Mouse (Mus musculus): ENCODE measurements around the gene Slc7a8. TPM values are rescaled to one million over a fixed set of nuclear protein-coding genes. Genes with fewer than 3 reads are reported as not detected.
A peak's percentile ranks its signal among the peaks of the same experiment; 100 is the strongest.

Slc7a8 gene
- total and polyA plus RNA-seq, 2 experiments from 2014 or later = 13.3 to 14.5 TPM

- H3K27ac ChIP-seq (ENCODE audit: low read depth, low read length) = no peak overlapping the region
- H3K9me3 ChIP-seq (ENCODE audit: low read length) = no peaks in the 10 kb centered on the region
- no peaks in the 10 kb centered on the region for H3K27me3 ChIP-seq (ENCODE audit: insufficient read depth, low read length)
- H3K4me1 ChIP-seq (ENCODE audit: insufficient read depth) = no peaks in the 10 kb centered on the region
- no peak overlapping the region for H3K4me3 ChIP-seq (ENCODE audit: low read depth, low read length)
- WGBS = 53% methylated on average over 13 of the region's 13 CpGs
- DNase-seq (peak; percentile 31), ATAC-seq (peak; percentile 86)
- no peak for TF ChIP-seq CTCF (IDR thresholded peaks at IDR 0.05; ENCODE audit: low read depth)
- no peak overlapping the region for H3K9ac ChIP-seq
- peaks cover 20% of the 10 kb centered on the region for H3K36me3 ChIP-seq (ENCODE audit: insufficient read depth)
- H3K4me2 ChIP-seq (ENCODE audit: low read depth) = no peak overlapping the region
These were observed 52.7 kb downstream of the Slc7a8 start for GRCm38 (mm10) chr14:54728823-54729653.

GRCm38 (mm10) chr14:54727565-54727964, 54.2 kb downstream of the Slc7a8 start:
- no peaks in the 10 kb centered on the region for H3K27me3 ChIP-seq (ENCODE audit: insufficient read depth, low read length)
- ATAC-seq = no peak
- no peak overlapping the region for H3K4me3 ChIP-seq (ENCODE audit: low read depth, low read length)
- H3K36me3 ChIP-seq (ENCODE audit: insufficient read depth) = peaks cover 27% of the 10 kb centered on the region
- no peak overlapping the region for H3K27ac ChIP-seq (ENCODE audit: low read depth, low read length)
- no peak for TF ChIP-seq CTCF (IDR thresholded peaks at IDR 0.05; ENCODE audit: low read depth)
- no peaks in the 10 kb centered on the region for H3K4me1 ChIP-seq (ENCODE audit: insufficient read depth)
- no peak overlapping the region for H3K9ac ChIP-seq
- no peak for DNase-seq
- no peak overlapping the region for H3K4me2 ChIP-seq (ENCODE audit: low read depth)
- H3K9me3 ChIP-seq (ENCODE audit: low read length) = no peaks in the 10 kb centered on the region
- 80% methylated on average over 5 of the region's 5 CpGs for WGBS

- Histone ChIP-seq H3K4me1 (ENCODE audit: insufficient read depth) (no peaks in the 10 kb centered on the region), H3K27me3 (ENCODE audit: insufficient read depth, low read length) (no peaks in the 10 kb centered on the region), H3K4me3 (ENCODE audit: low read depth, low read length) (no peak overlapping the region), H3K4me2 (ENCODE audit: low read depth) (no peak overlapping the region), H3K27ac (ENCODE audit: low read depth, low read length) (no peak overlapping the region), H3K9me3 (ENCODE audit: low read length) (no peaks in the 10 kb centered on the region), H3K9ac (no peak overlapping the region), H3K36me3 (ENCODE audit: insufficient read depth) (peaks cover 27% of the 10 kb centered on the region)
- ATAC-seq (no peak), DNase-seq (no peak)
- TF ChIP-seq CTCF (IDR thresholded peaks at IDR 0.05; ENCODE audit: low read depth) = no peak
- 77% methylated on average over 6 of the region's 6 CpGs for WGBS
These were observed 57.7 kb downstream of the Slc7a8 start for GRCm38 (mm10) chr14:54724049-54724448.

- Histone ChIP-seq H3K4me1 (ENCODE audit: insufficient read depth) (no peaks in the 10 kb centered on the region), H3K36me3 (ENCODE audit: insufficient read depth) (peaks cover 26% of the 10 kb centered on the region), H3K4me2 (ENCODE audit: low read depth) (no peak overlapping the region), H3K9ac (no peak overlapping the region), H3K4me3 (ENCODE audit: low read depth, low read length) (no peak overlapping the region), H3K27me3 (ENCODE audit: insufficient read depth, low read length) (no peaks in the 10 kb centered on the region), H3K9me3 (ENCODE audit: low read length) (no peaks in the 10 kb centered on the region), H3K27ac (ENCODE audit: low read depth, low read length) (no peak overlapping the region)
- whole genome bisulfite sequencing = 76% methylated on average over 10 of the region's 10 CpGs
- no peak for TF ChIP-seq CTCF (IDR thresholded peaks at IDR 0.05; ENCODE audit: low read depth)
- no peak for ATAC-seq
- DNase-seq = no peak
These were observed 60.0 kb downstream of the Slc7a8 start for GRCm38 (mm10) chr14:54721711-54722110.

- no peak overlapping the region for H3K4me2 ChIP-seq (ENCODE audit: low read depth)
- 86% methylated on average over 7 of the region's 7 CpGs for WGBS
- DNase-seq = no peak
- no peak for ATAC-seq
- H3K9ac ChIP-seq = no peak overlapping the region
- H3K27me3 ChIP-seq (ENCODE audit: insufficient read depth, low read length) = no peaks in the 10 kb centered on the region
- no peaks in the 10 kb centered on the region for H3K4me1 ChIP-seq (ENCODE audit: insufficient read depth)
- peaks cover 22% of the 10 kb centered on the region for H3K36me3 ChIP-seq (ENCODE audit: insufficient read depth)
- H3K4me3 ChIP-seq (ENCODE audit: low read depth, low read length) = no peak overlapping the region
- TF ChIP-seq CTCF (IDR thresholded peaks at IDR 0.05; ENCODE audit: low read depth) = no peak
- H3K27ac ChIP-seq (ENCODE audit: low read depth, low read length) = no peak overlapping the region
- H3K9me3 ChIP-seq (ENCODE audit: low read length) = no peaks in the 10 kb centered on the region
These were observed 60.9 kb downstream of the Slc7a8 start for GRCm38 (mm10) chr14:54720654-54721350.

GRCm38 (mm10) chr14:54720041-54720440, 61.7 kb downstream of the Slc7a8 start:
- H3K27me3 ChIP-seq (ENCODE audit: insufficient read depth, low read length) = no peaks in the 10 kb centered on the region
- H3K4me1 ChIP-seq (ENCODE audit: insufficient read depth) = no peaks in the 10 kb centered on the region
- WGBS = 95% methylated on average over 11 of the region's 11 CpGs
- H3K9ac ChIP-seq = no peak overlapping the region
- H3K9me3 ChIP-seq (ENCODE audit: low read length) = no peaks in the 10 kb centered on the region
- H3K36me3 ChIP-seq (ENCODE audit: insufficient read depth) = peaks cover 17% of the 10 kb centered on the region
- ATAC-seq (no peak), DNase-seq (no peak)
- H3K27ac ChIP-seq (ENCODE audit: low read depth, low read length) = no peak overlapping the region
- no peak for TF ChIP-seq CTCF (IDR thresholded peaks at IDR 0.05; ENCODE audit: low read depth)
- no peak overlapping the region for H3K4me3 ChIP-seq (ENCODE audit: low read depth, low read length)
- H3K4me2 ChIP-seq (ENCODE audit: low read depth) = no peak overlapping the region

GRCm38 (mm10) chr14:54715402-54715801, 66.3 kb downstream of the Slc7a8 start:
- Histone ChIP-seq H3K9ac (no peak overlapping the region), H3K4me3 (ENCODE audit: low read depth, low read length) (no peak overlapping the region), H3K27ac (ENCODE audit: low read depth, low read length) (0 out of 2 replicates have a peak overlapping the region, but pooled peaks have one; percentile 40), H3K4me2 (ENCODE audit: low read depth) (peak overlapping the region; percentile 75; the same call in 1 of the 2 replicates), H3K27me3 (ENCODE audit: insufficient read depth, low read length) (no peaks in the 10 kb centered on the region), H3K9me3 (ENCODE audit: low read length) (no peaks in the 10 kb centered on the region), H3K4me1 (ENCODE audit: insufficient read depth) (0 out of 2 replicates have a peak, but pooled peaks cover 2% of the 10 kb centered on the region), H3K36me3 (ENCODE audit: insufficient read depth) (no peaks in the 10 kb centered on the region)
- ATAC-seq = no peak
- 85% methylated on average over 1 of the region's 1 CpGs for WGBS
- TF ChIP-seq CTCF (IDR thresholded peaks at IDR 0.05; ENCODE audit: low read depth) = no peak
- DNase-seq = no peak

All from forebrain, postnatal 0 days (tissue).